Mouse (Mus musculus) limb, embryonic 14.5 days (tissue): Measurements from ENCODE around the gene Arfgef2. TPM values are rescaled to one million over a fixed set of nuclear protein-coding genes. Genes with fewer than 3 reads are reported as not detected.

Experiments
- ATAC-seq: fragments of 200-750 bp; cut with Nextera tagmentation; 2 replicates; pipeline ENCODE4 v1.8.0; 2017; ENCODE audit warnings: low read depth, moderate number of reproducible peaks, moderate TSS enrichment; ENCODE audit not compliant: low FRiP score
- DNase-seq: peaks from one replicate; pipeline ENCODE4 v3.0.0-alpha.2; 2015; ENCODE audit warnings: low spot score
- H3K27ac ChIP-seq: fragments of 300-500 bp; sonication (generic); replicated peaks from 2 replicates; pipeline ENCODE4 v1.5.1; 2014; ENCODE audit warnings: low read depth, mild to moderate bottlenecking, low read length, moderate library complexity, mixed read lengths
- H3K27me3 ChIP-seq: fragments of 300-500 bp; sonication (generic); 2 replicates; pipeline ENCODE4 v1.6.1; 2014; ENCODE audit warnings: low read length, mixed read lengths; ENCODE audit not compliant: control insufficient read depth, insufficient read depth
- H3K36me3 ChIP-seq: fragments of 300-500 bp; sonication (generic); 2 replicates; pipeline ENCODE4 v1.6.1; 2014; ENCODE audit warnings: mild to moderate bottlenecking, low read length, moderate library complexity, mixed read lengths; ENCODE audit not compliant: control insufficient read depth, insufficient read depth
- H3K4me1 ChIP-seq: fragments of 300-500 bp; sonication (generic); 2 replicates; pipeline ENCODE4 v1.6.1; 2014; ENCODE audit warnings: antibody characterized with exemption, low read length, mixed read lengths; ENCODE audit not compliant: control insufficient read depth, insufficient read depth
- H3K4me2 ChIP-seq: fragments of 300-500 bp; sonication (generic); replicated peaks from 2 replicates; pipeline ENCODE4 v1.6.1; 2014; ENCODE audit warnings: low read depth, mild to moderate bottlenecking, low read length, moderate library complexity; ENCODE audit not compliant: severe bottlenecking
- H3K4me3 ChIP-seq: fragments of 300-500 bp; sonication (generic); replicated peaks from 2 replicates; pipeline ENCODE4 v1.5.1; 2014; ENCODE audit warnings: low read length
- H3K9ac ChIP-seq: fragments of 300-500 bp; sonication (generic); 2 replicates; pipeline ENCODE4 v1.6.1; 2014; ENCODE audit warnings: mild to moderate bottlenecking, low read depth, low read length, moderate library complexity; ENCODE audit not compliant: severe bottlenecking
- H3K9me3 ChIP-seq: fragments of 300-500 bp; sonication (generic); 2 replicates; pipeline ENCODE4 v1.6.1; 2016; ENCODE audit warnings: low read length; ENCODE audit not compliant: control insufficient read depth
- POLR2A ChIP-seq: fragments of 200-500 bp; IDR thresholded peaks from 2 replicates; pipeline ENCODE4 v1.8.0; 2012; ENCODE audit warnings: inconsistent platforms, mild to moderate bottlenecking, moderate library complexity, borderline replicate concordance; ENCODE audit not compliant: insufficient read depth, insufficient read length; ENCODE audit errors: extremely low read depth
- WGBS: fragments of 180-500 bp; shearing (Covaris S2); extraction: QIAGEN DNeasy Blood & Tissue Kit; methylation state at CpG from one replicate; pipeline ENCODE4 v1.1.7; 2014; 5-methylcytosine and 5-hydroxymethylcytosine counted together
- polyA plus RNA-seq, 2 experiments: library from polyadenylated mRNA; depleted of rRNA in 1 of 2; stranded (reverse) in 1 of 2; unstranded in 1 of 2; fragments of >200 nt; fragmentation: Nextera tagmentation in 1 of 2; extraction: Ambion mirVana in 1 of 2; gene quantifications; 2 replicates each; pipeline versions ENCODE4 v1.2.1 to v1.2.3; 2012 to 2014

The Arfgef2 gene
- polyA plus RNA-seq, 2 experiments: 6.1 to 10.5 TPM

- Histone ChIP-seq H3K4me1 (peaks cover 9% of the 10 kb centered on the region), H3K9ac (no peak overlapping the region), H3K9me3 (no peaks in the 10 kb centered on the region), H3K4me2 (no peak overlapping the region), H3K27me3 (no peaks in the 10 kb centered on the region), H3K36me3 (peaks cover 10% of the 10 kb centered on the region; the same call in 1 of the 2 replicates), H3K27ac (no peak overlapping the region), H3K4me3 (no peak overlapping the region)
- DNase-seq: no peak
- WGBS: 89% methylated on average over 8 of the region's 8 CpGs
- no peak for ATAC-seq
- TF ChIP-seq POLR2A: no peak
Observed at GRCm38 (mm10) chr2:166910536-166910935, 105.1 kb downstream of the Arfgef2 start.

- ATAC-seq: no peak
- peaks cover 87% of the 10 kb centered on the region for H3K36me3 ChIP-seq
- WGBS: 91% methylated on average over 2 of the region's 2 CpGs
Observed at GRCm38 (mm10) chr2:166923971-166924370, 118.6 kb downstream of the Arfgef2 start.

GRCm38 (mm10) chr2:166933943-166934342 is 128.6 kb downstream of the Arfgef2 start:
- H3K4me1 ChIP-seq: no peaks in the 10 kb centered on the region
- H3K4me3 ChIP-seq: no peak overlapping the region
- TF ChIP-seq POLR2A: no peak
- H3K9me3 ChIP-seq: no peaks in the 10 kb centered on the region
- H3K27ac ChIP-seq: no peak overlapping the region
- WGBS: 90% methylated on average over 6 of the region's 6 CpGs
- DNase-seq (no peak), ATAC-seq (no peak)
- no peak overlapping the region for H3K4me2 ChIP-seq
- H3K36me3 ChIP-seq: peaks cover 93% of the 10 kb centered on the region
- H3K9ac ChIP-seq: no peak overlapping the region
- H3K27me3 ChIP-seq: no peaks in the 10 kb centered on the region

More at GRCm38 (mm10) chr2:166923971-166924370, 118.6 kb downstream of the Arfgef2 start:
- Histone ChIP-seq H3K27me3 (no peaks in the 10 kb centered on the region), H3K9me3 (no peaks in the 10 kb centered on the region), H3K4me2 (no peak overlapping the region), H3K4me3 (no peak overlapping the region), H3K9ac (no peak overlapping the region), H3K27ac (no peak overlapping the region), H3K4me1 (no peaks in the 10 kb centered on the region)
- DNase-seq: no peak
- no peak for TF ChIP-seq POLR2A

- no peak for DNase-seq
- 76% methylated on average over 5 of the region's 5 CpGs for WGBS
- Histone ChIP-seq H3K27ac (no peak overlapping the region), H3K4me2 (no peak overlapping the region), H3K27me3 (no peaks in the 10 kb centered on the region), H3K4me1 (no peaks in the 10 kb centered on the region), H3K9me3 (no peaks in the 10 kb centered on the region), H3K36me3 (peaks cover 93% of the 10 kb centered on the region), H3K4me3 (no peak overlapping the region), H3K9ac (no peak overlapping the region)
- no peak for ATAC-seq
- no peak for TF ChIP-seq POLR2A
Observed at GRCm38 (mm10) chr2:166934416-166934815, 129.0 kb downstream of the Arfgef2 start.

- no peak overlapping the region for H3K4me2 ChIP-seq
- peaks cover 91% of the 10 kb centered on the region for H3K36me3 ChIP-seq
- ATAC-seq (no peak), DNase-seq (no peak)
- no peaks in the 10 kb centered on the region for H3K4me1 ChIP-seq
- no peak overlapping the region for H3K27ac ChIP-seq
- no peak for TF ChIP-seq POLR2A
- H3K9me3 ChIP-seq: no peaks in the 10 kb centered on the region
- no peak overlapping the region for H3K4me3 ChIP-seq
- H3K9ac ChIP-seq: no peak overlapping the region
- whole genome bisulfite sequencing: 93% methylated on average over 7 of the region's 7 CpGs
- no peaks in the 10 kb centered on the region for H3K27me3 ChIP-seq
Observed at GRCm38 (mm10) chr2:166935582-166935981, 130.2 kb downstream of the Arfgef2 start.

- no peak overlapping the region for H3K9ac ChIP-seq
- H3K4me1 ChIP-seq: no peaks in the 10 kb centered on the region
- WGBS: 84% methylated on average over 2 of the region's 2 CpGs
- H3K4me3 ChIP-seq: no peak overlapping the region
- ATAC-seq (no peak), DNase-seq (no peak)
- H3K27ac ChIP-seq: no peak overlapping the region
- H3K27me3 ChIP-seq: no peaks in the 10 kb centered on the region
- no peak for TF ChIP-seq POLR2A
- no peaks in the 10 kb centered on the region for H3K9me3 ChIP-seq
- H3K4me2 ChIP-seq: no peak overlapping the region
- H3K36me3 ChIP-seq: peaks cover 91% of the 10 kb centered on the region
Observed at GRCm38 (mm10) chr2:166936166-166936565, 130.8 kb downstream of the Arfgef2 start.
